Mouse (Mus musculus): ENCODE results near the gene Gm33543.

Gene Gm33543

DNA sequence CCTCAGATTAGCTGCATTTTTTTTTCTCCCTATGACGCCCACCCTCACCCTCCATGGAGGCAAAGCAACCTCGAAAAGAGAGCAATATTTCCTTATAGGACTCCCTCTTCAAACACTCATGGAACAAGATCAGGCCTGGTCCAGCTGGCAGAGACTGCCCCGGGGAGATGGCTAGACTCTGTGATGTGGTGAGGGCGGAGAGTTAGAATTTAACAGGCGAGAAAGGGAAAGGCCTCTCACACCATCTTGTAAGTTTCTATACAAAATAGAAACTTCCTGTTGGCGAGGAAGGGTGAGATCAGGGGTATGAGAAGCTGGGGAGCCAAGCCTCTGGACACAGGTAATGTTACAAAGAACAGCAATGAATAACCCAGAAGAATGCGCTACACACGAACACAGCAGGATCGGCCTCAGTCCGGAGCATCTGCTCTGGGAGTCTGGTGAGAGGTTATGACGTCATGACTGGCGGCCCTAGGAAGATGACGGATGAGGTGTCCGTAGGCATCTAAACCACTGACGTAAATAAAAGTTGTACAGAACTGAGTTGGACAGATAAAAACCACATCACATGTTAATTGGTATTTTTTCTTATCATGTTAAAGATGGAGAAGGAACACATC is 64.9 kb downstream of the Gm33543 start:
- no peak for DNase-seq (ENCODE audit: low spot score in 2 of 2)

DNA sequence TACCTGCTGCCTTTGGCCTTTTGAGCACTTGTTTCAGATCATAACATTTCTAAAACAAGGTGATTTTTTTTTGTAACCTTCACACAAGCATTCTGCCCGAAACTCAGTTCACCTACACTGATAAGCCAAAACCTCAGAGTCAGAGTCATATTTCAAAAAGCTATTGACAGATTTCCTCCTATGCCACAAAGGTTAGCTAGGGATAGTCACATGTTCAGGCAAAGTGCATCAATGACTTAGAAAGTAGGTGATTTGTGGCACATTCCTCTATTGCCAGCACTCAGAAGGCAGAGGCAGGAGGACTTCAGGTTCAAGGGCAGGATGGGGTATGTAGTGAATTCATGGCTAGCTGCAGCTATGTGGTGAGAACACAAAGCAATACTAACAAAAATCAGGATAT is 65.7 kb downstream of the Gm33543 start:
- no peak for DNase-seq (ENCODE audit: low spot score in 2 of 2)

DNA sequence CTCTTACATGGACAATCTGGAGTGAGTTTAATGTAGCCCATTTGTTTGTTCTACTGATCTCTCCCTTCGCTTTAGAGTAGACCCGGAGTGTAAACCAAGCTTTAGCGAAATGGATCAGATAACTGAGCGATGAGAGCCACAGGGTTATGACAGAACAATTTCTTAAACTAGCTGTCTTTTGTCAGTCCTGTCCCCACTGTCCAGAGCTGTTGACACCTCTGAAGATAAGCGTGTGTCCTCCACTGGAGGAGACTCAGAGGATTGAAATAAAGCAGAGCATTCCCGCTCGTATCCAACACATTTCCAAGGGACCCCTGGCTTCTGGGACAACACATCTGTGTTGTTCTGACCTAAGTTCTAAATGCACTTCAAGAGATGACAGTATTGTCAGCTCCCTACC is 67.9 kb downstream of the Gm33543 start:
- DNase-seq (ENCODE audit: low spot score in 2 of 2): no peak

DNA sequence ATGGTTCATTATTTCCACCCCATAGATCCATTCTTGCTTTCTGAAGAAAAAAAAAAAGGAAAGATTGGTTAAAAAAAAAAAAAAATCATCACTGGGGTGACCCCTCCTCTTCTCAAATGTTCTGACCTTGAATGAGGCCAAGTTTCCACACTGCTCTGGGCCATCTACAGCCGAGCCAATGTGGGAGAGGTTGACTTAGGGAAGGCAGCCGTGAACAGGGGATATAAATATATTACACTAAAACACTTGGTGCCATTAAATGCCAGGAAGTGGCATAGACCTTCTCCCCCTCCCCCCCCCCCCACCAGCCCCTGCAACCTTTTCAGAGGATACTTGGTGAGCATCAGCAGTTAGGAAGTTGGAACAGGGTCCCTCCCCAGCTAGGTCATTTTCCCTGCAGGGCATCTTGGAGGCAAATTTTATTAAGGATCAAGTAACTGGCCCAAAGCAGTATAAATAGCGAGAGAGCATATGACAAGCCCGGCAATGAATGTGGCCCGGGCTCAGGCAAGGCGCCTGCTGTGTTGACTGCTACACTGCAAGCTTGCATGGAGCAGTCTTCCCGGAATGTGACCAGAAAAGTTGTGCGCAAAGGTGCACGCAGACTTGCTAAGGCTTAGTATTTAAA is 68.6 kb downstream of the Gm33543 start:
- no peak for DNase-seq (ENCODE audit: low spot score in 2 of 2)

Data from right cerebral cortex, postnatal 10 days (tissue).